Comparison of ENCODE assay signal across 20 mouse cellular contexts in the genomic region with DNA sequence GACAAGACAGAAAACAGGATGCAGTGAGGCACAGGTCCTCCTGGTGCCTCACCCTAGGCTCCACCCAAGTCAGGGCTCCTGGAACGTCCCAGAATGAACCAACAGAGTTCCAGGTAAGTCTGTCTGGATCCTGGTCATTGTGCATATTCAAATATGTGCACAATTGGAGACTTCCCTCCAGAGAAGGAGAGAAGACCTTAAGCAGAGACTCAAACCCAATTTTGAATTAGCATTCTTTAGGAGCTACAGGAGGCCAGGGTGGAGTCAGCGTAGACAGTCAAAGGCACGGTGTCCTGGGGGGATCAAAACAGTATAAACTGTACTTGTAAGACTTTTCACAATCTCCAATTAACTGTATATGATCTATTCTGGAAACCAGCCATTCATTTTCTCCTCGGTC. TPM values are rescaled to one million over a fixed set of nuclear protein-coding genes. Genes with fewer than 3 reads are reported as not detected.
A peak's percentile ranks its signal among the peaks of the same experiment; 100 is the strongest.
DNase-seq lines count a peak whose midpoint lies in the region; ATAC-seq and TF ChIP-seq lines count a peak whose summit lies in the region.
"Had no signal": no experiment of that assay in that cellular context is flagged by ENCODE, and none has a peak within 500 bp of the region (broad histone marks: within the 10 kb centered on the region; RNA-seq: fewer than 3 reads in every experiment).

No protein-coding gene starts in this region.

- no peak for TF ChIP-seq EP300 in heart, adult 2 months (IDR thresholded peaks at IDR 0.05; ENCODE audit: insufficient read depth, low read depth, low read length)

- no peak overlapping the region for H3K27ac ChIP-seq in heart, adult 2 months
- no peak overlapping the region for H3K27ac ChIP-seq in kidney, embryonic 15.5 days
- H3K27ac ChIP-seq: embryonic facial prominence, embryonic 10.5 days; embryonic facial prominence, embryonic 12.5 days; forebrain, embryonic 13.5 days; forebrain, embryonic 15.5 days had no signal

- no peak overlapping the region for H3K4me3 ChIP-seq in heart, adult 2 months
- H3K4me3 ChIP-seq in kidney, embryonic 15.5 days (replicated peaks): no peak overlapping the region
- H3K4me3 ChIP-seq: embryonic facial prominence, embryonic 10.5 days; embryonic facial prominence, embryonic 12.5 days; forebrain, embryonic 13.5 days; forebrain, embryonic 15.5 days had no signal

- no peaks in the 10 kb centered on the region for H3K9me3 ChIP-seq in kidney, embryonic 15.5 days (replicated peaks)
- H3K9me3 ChIP-seq: embryonic facial prominence, embryonic 10.5 days; embryonic facial prominence, embryonic 12.5 days; forebrain, embryonic 13.5 days; forebrain, embryonic 15.5 days had no signal

- no peaks in the 10 kb centered on the region for H3K79me2 ChIP-seq in heart, adult 2 months (replicated peaks; ENCODE audit: control insufficient read depth, insufficient read depth, low read length)

- TF ChIP-seq POLR2A in heart, adult 2 months (IDR thresholded peaks at IDR 0.05; ENCODE audit: insufficient read depth, low read depth, low read length): no peak

- no peaks in the 10 kb centered on the region for H3K4me1 ChIP-seq in heart, adult 2 months (ENCODE audit: control insufficient read depth, insufficient read depth, low read length)
- 0 out of 2 replicates have a peak, but pooled peaks cover 5% of the 10 kb centered on the region for H3K4me1 ChIP-seq in kidney, embryonic 15.5 days
- H3K4me1 ChIP-seq: embryonic facial prominence, embryonic 10.5 days; embryonic facial prominence, embryonic 12.5 days; forebrain, embryonic 13.5 days; forebrain, embryonic 15.5 days had no signal

- no peaks in the 10 kb centered on the region for H3K27me3 ChIP-seq in heart, adult 2 months (ENCODE audit: control insufficient read depth, insufficient read depth, low read length)
- H3K27me3 ChIP-seq in kidney, embryonic 15.5 days: no peaks in the 10 kb centered on the region
- H3K27me3 ChIP-seq: CH12.LX; embryonic facial prominence, embryonic 12.5 days; forebrain, embryonic 13.5 days; forebrain, embryonic 15.5 days; Patski had no signal

- DNase-seq in heart, adult 11 months: peak; percentile 31
- no peak for DNase-seq in heart, adult 2 months
- peak; percentile 87 for DNase-seq in R1 (ENCODE audit: low read depth, low spot score)
- no peak for DNase-seq in urinary bladder, postnatal 25 days (ENCODE audit: low spot score)
- DNase-seq: adrenal gland, adult 8-10 months; adrenal gland, postnatal 14 days; adrenal gland, postnatal 36 days; B cell, adult 2 months; cerebellum, adult 11-12 months; forebrain, postnatal 0 days had no signal

- intact Hi-C loops in heart, adult 2 months (cut with DNase I): no loop called here

- no peak overlapping the region for H3K4me2 ChIP-seq in kidney, embryonic 15.5 days
- H3K4me2 ChIP-seq: embryonic facial prominence, embryonic 12.5 days; forebrain, embryonic 13.5 days; forebrain, embryonic 15.5 days had no signal

- no peak for ATAC-seq in kidney, embryonic 15.5 days (replicated peaks; ENCODE audit: low FRiP score)
- ATAC-seq: activated CD4-positive, CD25-positive, alpha-beta regulatory T cell, adult 4 months; CD4-positive, CD25-positive, alpha-beta regulatory T cell, adult 4 months; forebrain, embryonic 13.5 days; forebrain, embryonic 15.5 days; forebrain, postnatal 0 days; Patski had no signal

- TF ChIP-seq CTCF in heart, adult 2 months (IDR thresholded peaks at IDR 0.05): no peak

- WGBS in heart, adult 2 months: 78% methylated on average over 4 of the region's 4 CpGs
- 85% methylated on average over 4 of the region's 4 CpGs for WGBS in kidney, embryonic 15.5 days

- H3K9ac ChIP-seq in heart, adult 2 months (ENCODE audit: low read depth, low read length): no peak overlapping the region
- no peak overlapping the region for H3K9ac ChIP-seq in kidney, embryonic 15.5 days
- H3K9ac ChIP-seq: embryonic facial prominence, embryonic 12.5 days; forebrain, embryonic 13.5 days; forebrain, embryonic 15.5 days; forebrain, postnatal 0 days had no signal

- no peaks in the 10 kb centered on the region for H3K36me3 ChIP-seq in heart, adult 2 months (ENCODE audit: control insufficient read depth, insufficient read depth, low read length)
- H3K36me3 ChIP-seq in kidney, embryonic 15.5 days: no peaks in the 10 kb centered on the region
- H3K36me3 ChIP-seq: embryonic facial prominence, embryonic 10.5 days; embryonic facial prominence, embryonic 12.5 days; forebrain, embryonic 15.5 days; G1E had no signal

RNA-seq across cellular contexts. Expression of a gene that starts 40.5 kb away (rescaled TPM):
- total RNA-seq in heart, adult 2 months (2021): under 1 TPM; 0.57 to 0.80 TPM
- polyA plus RNA-seq in heart, adult 2 months (2012; rRNA removed): 0.66 and 0.67 TPM in 2 replicates
- 4.6 and 6.8 TPM in 2 replicates for polyA plus RNA-seq in kidney, embryonic 15.5 days (2015; fragmentation: Nextera tagmentation; extraction: Ambion mirVana)
- total RNA-seq: CH12.LX had no signal
- polyA plus RNA-seq: G1E had no signal

Comparison
In these comparisons a context has a peak if more than half of its experiments do, and no peak if none do; other contexts are left out.
1. DNase-seq: peak in heart, adult 11 months (single experiment) and R1 (single experiment); none in heart, adult 2 months (0 of 2) and urinary bladder, postnatal 25 days (single experiment).